Mouse (Mus musculus) adrenal gland, postnatal 14 days (tissue): ENCODE measurements around the gene Olfr523. TPM values are rescaled to one million over a fixed set of nuclear protein-coding genes. Genes with fewer than 3 reads are reported as not detected.

Experiments used
- DNase-seq: peaks from one replicate; pipeline ENCODE4 v3.0.0; 2021; ENCODE audit warnings: mixed read lengths
- total RNA-seq: library from RNA; stranded (reverse); gene quantifications from 2 replicates; pipeline ENCODE4 v1.2.3, GENCODE M21; 2021

The Olfr523 gene
- total RNA-seq, 1 experiment from 2014 or later, result not detected

DNA sequence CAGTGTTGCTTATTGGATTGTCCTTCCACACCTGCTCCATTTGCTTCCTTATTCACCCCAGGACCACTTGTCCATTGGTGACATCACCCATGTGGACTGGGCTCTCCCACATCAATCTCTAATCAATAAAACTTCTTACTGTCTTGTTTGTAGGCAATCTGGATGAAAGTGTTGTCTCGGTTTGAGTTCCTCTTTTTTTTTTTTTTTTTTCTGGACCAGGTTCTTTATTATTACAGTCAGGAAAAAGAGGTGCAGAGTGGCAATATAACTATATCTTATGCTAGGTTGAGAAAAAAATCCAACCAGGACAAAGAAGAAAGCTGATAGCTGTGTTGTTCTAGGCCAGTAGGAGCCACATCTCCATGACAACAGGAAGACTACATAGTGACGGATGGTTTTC is 7.7 kb downstream of the Olfr523 start:
- no peak for DNase-seq

DNA sequence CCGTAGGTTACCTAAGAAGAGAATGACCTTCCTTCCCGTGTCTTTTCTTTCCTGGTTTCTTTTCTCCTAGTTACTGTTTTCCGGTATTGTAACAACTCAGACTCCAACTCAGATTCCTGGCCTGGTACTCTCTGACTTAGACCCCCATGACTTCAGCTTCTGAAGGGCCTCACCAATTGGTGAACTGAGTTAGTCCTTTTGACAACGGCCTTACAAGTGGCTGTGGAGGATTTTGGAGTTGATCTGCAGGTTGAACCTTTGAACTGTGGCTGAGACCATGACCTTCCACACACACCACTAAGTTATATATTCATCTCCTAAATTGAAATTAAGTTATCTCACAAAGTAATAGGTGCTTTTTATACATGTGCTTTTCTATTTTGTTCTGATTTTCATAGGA is 11.2 kb downstream of the Olfr523 start:
- DNase-seq, result no peak

DNA sequence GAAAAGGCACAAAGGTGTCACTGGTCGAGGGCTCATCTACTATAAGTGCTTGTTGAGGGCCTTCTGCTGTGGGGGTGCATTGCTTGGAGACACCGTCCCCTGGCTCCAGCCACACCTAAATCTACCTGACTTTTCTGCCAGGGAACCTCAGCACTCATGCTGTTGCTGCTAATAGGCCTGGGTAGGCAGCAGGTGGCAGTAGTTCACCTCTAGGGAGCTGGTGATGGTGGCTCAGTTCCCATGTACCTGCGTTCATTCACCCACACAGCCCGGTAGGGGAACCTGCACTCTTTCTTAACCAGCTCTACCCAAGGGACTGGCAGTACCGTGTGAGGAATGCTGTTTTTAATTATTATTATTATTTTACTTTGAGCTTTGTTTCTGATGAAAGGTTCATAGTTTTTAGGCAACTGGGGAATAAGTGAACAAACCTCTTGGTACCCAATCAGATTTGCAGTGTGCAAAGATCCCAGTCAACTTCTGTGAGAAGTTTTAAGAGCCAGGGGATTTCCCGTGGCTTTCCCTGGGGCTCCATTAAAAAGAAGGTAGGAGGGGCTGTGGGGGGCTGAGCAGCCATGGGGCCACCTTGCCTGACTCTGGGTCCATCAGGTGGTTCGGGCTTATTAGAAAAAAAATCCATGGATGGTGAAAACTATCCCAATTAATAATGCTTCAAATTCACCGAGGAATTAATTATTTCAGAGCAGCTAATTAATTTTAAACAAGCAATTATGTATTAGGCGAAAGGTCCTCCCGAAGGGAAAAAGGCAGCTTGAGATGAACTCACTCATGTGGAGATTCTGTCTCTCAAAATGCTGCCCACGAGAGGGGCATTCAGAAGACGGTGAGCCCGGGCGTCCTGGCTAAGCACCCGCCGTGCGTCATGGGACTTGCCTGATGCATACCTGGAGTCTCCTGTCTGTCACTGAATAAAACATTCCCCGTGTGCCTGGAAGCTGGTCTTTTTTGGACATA is 13.9 kb downstream of the Olfr523 start:
- peak; percentile 17 for DNase-seq

DNA sequence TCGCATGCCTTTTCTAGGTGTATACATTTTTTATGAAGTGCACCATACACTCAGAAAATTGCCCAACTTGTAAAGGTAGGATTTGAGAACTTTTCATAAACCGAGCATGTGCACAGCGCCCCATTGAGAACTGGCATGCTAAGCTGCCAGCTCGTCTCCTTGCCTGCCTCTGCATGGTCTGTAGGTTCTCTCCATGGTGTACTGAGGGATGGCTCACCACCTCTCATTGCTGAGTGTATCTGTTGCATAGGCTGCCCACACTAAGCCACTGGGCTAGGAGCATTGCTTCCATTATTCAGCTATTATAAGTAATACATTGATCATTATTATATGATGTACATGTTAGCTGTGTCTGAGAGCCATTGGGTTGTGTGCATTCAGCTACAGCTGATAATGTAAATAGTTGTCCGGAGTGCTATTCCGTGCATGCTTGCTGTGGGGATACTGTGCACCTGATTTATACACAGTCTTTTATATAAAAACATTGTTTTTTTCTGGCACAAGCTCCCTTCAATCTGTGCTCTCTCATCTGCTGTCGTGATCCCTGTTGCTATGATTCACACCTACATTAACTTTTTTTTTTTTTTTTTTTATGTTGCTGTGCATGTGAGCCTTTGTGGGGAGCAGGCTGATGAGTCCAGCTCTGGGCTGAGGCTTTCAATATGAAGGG is 14.8 kb downstream of the Olfr523 start:
- no peak for DNase-seq

DNA sequence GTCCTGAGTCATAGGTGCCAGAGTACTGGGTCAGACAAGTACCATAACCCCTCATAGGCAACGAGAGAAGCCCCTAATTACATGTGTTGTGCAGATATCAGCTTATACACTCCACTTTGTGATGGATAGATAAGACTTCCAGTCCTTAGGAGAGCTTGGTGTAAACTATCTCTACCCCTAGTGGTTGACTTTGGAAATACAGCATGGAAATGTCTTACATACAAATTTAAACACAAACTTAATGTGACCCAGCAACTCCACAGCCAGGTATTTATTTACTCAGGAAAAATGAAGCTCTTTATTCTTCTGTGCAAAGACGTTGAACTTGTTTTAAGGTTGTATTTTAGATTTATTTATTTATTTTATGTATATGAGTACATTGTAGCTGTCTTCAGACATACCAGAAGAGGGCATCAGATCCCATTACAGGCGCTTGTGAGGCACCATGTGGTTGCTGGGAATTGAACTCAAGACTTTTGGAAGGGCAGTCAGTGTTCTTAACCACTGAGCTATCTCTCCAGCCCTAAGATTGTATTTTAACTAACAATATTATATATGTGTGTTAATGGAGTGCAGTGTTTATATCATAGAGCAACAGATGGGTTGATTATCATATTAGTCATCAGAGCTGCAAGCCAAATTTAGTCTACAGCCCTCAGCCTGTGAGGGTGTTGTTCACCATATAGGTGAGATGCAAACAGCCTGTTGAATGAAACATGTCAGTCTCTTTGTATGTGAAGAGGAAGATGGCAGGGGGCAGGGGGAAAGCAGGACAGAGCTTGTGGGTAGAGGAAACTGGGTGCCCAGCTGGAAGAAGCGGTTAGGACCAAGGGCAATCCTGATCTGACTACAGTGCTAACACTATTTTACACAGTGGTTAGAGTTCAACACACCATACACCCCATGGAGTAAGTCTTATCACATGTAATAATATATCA is 15.6 kb downstream of the Olfr523 start:
- DNase-seq, result no peak

GRCm38 (mm10) chr7:140190435-140190834 is 17.4 kb downstream of the Olfr523 start:
- DNase-seq, result no peak

DNA sequence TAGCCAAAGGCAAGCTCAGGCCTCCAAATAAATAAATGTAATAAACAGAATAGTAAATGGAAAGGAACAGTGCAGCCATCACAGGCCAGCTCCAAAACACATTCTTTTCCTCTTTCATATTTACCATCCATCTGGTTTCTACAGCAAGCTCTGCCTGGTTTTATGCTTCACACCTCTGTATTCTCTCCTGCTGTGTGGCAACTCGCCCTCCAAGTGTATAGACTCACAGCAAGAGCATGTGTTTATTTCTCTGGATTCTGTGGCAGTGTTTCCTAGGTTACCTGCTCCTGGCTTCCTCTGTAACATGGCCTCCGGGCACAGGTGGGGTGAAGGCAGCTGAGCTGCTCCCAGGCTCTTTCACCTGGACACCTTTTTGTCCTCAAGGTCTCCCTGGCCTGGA is 19.4 kb downstream of the Olfr523 start:
- DNase-seq, result no peak

DNA sequence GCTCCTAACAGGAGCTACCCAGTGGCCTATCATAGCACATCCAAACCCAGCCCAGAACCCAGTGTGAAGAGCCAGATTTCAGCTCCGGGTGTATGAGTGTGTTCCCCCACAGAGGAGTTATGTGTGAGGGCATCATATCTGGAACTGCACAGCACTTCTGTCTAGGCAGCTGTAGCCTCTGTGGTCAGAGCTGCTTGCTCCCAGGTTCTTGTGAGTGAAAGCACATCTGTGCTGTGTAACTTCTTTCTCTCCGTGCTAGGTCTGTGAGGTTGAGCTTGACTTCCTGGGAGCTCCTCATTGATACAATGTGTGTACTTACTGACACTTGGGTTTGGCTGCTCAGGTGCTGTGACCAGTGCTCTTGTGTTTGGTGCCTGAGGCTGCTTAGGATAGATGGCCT is 19.8 kb downstream of the Olfr523 start:
- no peak for DNase-seq

DNA sequence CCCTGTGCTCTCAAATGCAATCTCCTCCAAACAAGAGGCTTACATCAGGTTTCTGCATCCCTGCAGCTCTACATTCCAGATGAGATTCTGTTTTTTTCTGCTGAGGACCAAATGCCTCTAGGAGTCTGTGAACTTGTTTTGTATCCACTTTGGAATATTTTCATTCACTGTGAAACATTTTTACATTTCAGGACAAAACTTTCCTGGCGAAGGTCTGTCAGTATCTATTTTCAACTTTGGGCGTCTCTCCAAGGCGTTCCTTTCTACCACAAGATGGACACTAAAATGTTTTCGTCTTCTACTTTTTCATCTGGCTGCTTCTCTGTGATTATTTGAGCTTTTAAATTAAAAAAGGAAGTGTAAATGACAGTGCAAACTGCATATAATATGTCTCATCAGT is 21.0 kb downstream of the Olfr523 start:
- DNase-seq, result no peak

DNA sequence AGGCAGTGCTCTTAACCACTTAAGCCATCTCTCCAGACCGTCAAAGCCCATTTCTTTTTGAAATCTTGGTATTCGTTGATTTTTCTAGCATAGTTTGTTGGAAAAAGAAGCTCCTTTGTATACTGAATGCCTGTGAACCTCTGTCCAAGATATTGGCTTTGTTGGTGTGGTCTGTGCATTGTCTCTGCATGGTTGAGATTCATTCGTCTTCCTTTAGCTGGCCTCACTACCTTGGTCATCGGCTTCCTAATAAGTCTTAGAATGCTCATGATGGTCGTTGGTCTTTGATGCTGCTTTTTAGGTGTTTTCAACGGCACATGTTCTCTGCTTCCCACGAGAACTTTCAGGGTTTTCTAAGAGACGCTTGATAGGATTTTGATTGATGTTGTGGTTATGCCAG is 23.0 kb downstream of the Olfr523 start:
- no peak for DNase-seq

GRCm38 (mm10) chr7:140201090-140201489 is 28.1 kb downstream of the Olfr523 start:
- DNase-seq, result no peak

DNA sequence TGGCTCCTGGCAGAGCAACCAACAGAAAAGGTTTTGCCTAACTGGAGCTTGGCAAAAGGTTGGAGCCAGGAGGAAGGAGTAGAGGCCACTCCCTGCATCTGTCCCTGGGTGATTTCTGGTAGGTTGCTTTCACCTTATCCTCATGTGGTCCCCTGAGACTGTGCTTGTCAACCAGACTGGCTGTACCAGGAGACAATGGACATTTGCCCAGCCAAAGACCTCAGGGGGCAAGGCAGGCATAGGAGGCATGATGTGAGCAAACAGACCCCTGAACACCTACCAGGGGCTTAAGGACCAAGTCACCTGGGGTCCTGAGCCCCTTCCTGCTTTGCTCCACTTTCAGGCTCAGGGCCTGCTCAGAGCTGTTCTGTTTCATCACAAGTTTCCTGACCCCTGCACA is 32.8 kb downstream of the Olfr523 start, which contains the start of gene Olfr524:
TSS of gene Olfr524 (minus strand) at position 101 of the 400 bp plus-strand sequence.
- no peak for DNase-seq

- no peak for DNase-seq
These were observed 33.9 kb downstream of the Olfr523 start for GRCm38 (mm10) chr7:140206904-140207303.

DNA sequence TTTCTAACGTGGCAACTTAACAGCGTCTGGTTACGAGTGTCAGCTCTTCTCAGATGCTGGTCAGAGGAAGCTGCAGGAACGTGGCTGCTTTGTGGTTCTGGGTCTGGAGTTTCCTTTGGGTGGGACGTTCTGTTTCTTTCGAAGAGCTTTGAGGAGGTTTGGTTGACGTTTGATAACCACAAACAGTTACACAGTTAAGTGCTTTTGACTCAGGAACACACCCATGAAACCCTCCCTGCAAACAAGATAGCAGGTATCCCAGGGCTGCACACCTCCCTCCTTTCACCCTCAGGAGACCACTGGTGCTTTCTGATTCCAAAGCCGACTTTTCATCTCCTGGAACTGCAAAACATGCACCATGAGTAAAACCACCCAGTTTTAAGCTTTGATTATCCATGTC is 35.1 kb downstream of the Olfr523 start:
- DNase-seq, result no peak

GRCm38 (mm10) chr7:140208677-140209076 is 35.7 kb downstream of the Olfr523 start:
- peak; percentile 9 for DNase-seq

DNA sequence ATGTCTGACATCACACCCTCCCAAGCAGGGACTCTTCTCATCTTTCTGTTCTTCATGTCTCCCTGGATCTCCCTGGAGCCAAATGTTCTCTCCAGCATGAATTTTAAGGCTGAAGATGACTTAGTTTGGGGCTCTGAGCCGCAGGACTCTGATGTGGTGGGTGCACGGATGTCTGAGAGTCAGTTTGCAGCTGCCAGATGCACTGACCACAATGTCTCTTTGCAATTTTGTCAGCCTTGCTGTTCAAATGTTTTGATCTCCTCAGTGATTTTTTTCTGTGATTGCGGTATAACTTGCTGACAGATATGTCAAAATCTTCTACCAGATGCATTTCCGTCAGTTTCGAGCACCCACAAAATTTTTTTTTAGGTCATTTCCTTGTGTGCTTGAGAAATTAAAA is 40.8 kb downstream of the Olfr523 start:
- no peak for DNase-seq

GRCm38 (mm10) chr7:140217967-140218366 is 45.0 kb downstream of the Olfr523 start, which contains the start of gene Cd163l1:
TSS of gene Cd163l1 (plus strand) at chr7:140218267.
- no peak for DNase-seq

DNA sequence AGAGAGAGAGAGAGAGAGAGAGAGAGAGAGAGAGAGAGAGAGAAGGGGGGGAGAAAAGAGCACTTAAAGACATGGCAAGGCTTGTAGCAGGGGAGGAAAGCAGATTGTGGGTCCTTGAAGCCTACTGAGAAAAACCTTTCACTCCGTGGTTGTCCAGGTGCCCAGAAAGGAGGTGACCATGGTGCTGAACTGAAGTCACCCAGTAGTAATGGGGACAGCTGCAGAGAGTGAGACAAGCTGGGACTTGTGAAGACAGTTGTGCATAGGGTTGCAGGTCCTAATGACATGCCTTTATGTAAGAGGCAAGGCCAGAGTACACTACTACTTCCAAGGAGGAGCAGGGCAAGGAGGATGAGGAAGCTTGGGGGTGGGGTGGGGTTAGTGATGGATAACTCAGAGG is 46.3 kb downstream of the Olfr523 start:
- peak; percentile 36 for DNase-seq

GRCm38 (mm10) chr7:140220375-140220774 is 47.4 kb downstream of the Olfr523 start:
- DNase-seq, result no peak

- DNase-seq, result no peak
These were observed 51.2 kb downstream of the Olfr523 start for GRCm38 (mm10) chr7:140224209-140224608.
